Mouse (Mus musculus) frontal cortex, adult (tissue): Measurements from ENCODE around the gene Prkar1a.
"Not testable (repeated sequence)": the region's sequence is repeated elsewhere in the genome, so short reads cannot be mapped to it uniquely, and the experiment has no call there.

Source experiments
- ATAC-seq: cut with Nextera tagmentation; 2 replicates; pipeline ENCODE4 v1.9.2; 2017; ENCODE audit warnings: mild to moderate bottlenecking, moderate library complexity, mixed read lengths; ENCODE audit not compliant: low TSS enrichment

Prkar1a gene

DNA sequence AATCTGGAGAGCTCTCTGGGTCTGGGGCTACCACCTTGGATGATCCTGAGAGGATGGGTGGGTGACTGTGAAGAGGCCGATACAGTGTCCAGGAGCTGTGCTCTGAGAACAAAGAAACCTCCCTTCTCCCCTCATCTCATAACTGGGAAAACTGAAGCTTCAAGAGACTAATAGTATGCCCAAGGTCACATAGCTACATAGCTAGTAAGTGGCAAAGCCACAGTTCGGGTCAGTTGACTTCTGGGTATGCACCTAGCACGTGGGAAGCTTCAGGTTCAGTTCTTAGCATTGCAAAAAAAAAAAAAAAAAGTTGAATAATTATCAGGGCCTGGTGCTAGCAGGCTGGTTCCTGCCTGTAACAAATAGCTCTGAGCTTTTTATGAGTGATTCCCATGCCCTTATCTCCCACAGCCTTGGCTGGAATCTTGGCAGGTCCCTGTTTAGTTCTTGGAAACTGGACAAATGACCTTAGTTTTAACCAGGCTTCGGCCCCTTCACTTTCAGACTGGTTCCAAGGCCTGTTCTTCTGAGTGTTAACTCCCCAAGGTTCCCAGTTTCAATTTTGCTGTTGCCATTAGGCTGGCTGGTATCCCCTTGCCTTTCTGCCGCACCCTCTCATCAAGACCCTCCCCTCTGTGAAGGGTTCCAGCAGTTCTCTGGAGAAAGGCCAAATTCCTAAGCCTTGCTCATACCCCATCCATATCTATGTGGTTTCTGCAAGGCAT lies 7.5 kb upstream of the Prkar1a start:
- ATAC-seq: no peak

DNA sequence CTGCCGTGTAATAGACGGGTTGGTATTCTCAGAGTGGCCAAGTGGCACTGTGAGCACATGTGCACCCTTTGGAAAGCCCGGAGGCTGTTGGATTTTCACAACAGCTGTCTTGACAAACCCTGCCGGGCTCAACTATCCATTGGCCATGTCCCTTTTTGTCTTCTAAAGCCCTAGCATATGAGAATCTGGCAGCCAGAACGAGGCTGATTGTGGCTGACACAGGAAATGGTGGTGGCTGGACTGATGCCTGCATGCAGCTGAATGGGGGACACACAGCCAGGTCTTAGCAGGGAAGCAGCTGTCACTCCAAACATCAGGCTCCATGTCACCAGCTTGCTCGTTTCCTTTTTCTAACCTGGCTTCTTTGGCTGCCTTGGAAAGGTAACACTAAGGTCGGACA lies 695 bp upstream of the Prkar1a start:
- no peak for ATAC-seq

DNA sequence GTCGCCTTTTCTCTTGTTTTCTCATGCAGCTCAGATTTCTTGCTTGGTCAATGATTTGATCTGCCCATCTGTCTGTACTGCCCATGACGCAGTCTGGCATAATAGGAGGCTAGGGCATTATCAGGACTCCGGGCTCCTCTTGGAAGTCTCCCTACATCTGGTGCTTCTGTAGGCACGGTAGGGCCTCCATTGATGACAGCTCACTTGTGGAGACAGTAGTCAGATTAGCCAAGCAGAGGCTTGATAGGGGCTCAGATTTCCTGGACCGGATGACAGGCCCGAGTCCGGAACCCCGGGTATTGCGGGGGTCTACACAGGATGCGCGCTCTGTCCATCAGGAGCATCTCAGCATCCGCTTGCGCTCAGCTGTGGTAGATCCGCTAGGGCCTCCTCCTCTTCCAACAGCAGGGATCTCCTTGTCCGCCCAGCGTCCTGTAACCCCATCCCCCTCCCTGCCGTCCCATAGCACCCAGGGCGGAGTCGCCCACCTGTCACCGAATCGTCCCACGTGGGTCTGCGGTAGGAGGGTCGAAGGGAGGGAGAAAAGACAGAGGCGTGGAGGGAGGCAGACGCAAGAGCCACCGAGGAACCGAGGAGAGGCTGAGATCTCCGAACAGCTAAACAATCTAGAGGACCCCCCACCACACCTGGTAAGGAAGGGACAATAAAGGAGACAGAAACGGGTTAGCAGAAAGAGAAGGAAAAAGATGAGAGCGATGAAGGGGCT lies 933 bp downstream of the Prkar1a start:
- ATAC-seq: peak; percentile 75

DNA sequence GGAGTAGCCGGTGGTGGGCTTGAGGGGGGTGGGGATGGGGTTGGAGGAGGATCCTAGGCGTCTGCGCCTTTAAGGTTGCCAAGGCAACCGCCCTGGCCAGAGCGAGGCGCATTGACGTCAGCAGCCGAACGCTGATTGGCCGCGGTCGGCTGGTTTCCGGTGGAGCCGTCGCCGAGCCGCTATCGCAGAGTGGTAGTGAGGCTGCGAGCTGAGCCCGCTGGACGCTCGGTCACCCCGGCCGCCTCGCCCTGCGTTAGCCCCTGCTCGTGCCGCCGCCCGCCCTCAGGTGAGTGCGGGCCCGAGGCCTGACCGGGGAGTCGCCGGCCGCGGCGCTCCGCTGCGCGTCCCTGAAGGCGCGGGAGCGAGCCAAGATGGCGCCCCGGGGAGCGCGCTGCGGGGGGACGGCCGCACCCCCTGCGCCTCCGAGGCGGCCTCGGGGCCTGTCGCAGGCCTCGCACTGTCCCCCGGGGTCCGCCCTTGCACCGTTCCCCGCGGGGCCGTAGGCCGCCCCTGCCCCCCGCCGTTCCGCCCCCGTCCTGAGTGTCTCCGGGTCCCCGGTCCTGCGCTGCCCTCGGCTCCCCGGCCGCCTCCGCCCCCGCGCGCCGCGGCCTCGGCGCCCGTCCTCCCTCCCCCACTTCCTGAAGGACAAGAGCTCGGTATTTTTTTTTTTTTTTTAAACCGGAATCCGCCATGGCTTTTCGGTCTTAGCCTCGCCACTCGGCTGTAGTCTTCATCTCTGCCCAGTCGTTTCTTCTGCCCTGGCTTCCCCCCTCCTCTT lies 1.8 kb downstream of the Prkar1a start:
- ATAC-seq: peak; percentile 72

GRCm38 (mm10) chr11:109651566-109652024 lies 2.4 kb downstream of the Prkar1a start:
- no peak for ATAC-seq

DNA sequence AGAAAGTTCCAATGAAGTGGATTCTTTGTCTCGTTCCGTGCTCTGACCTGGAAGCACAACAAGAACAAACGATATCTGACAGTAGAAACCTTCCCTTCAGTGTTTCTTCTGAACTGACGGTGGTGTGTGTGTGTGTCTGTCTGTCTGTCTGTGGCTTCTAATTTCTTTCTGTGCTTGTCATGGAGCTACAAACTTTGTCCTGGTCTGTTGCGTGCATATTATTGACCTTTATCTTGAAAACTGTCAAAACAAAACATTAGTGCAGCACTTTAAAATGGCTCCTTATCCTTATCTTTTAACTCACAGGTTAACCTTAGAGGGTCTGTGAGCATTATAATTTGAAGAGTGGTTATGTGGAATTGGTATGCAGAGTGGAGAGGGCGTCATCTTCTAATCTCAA lies 3.3 kb downstream of the Prkar1a start:
- no peak for ATAC-seq

DNA sequence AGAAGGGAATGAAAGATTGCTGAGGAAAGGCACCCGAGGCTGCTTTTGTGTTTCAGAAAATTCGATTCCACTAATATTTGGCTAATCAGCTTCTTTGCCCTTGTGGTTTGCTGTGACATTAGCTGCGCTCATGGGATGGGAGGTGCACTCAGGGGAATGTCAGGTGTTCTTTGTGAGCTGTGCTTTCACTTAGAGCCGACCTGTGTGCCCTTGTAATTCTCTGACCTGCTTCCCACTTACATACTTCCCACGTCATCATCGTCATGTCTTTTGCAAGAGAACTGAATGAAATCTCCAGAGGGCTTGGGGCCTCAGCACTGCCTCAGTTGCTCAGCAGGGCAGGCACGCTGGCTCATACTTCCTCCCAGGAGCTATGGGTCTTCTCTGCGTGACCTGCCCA lies 4.0 kb downstream of the Prkar1a start:
- no peak for ATAC-seq

DNA sequence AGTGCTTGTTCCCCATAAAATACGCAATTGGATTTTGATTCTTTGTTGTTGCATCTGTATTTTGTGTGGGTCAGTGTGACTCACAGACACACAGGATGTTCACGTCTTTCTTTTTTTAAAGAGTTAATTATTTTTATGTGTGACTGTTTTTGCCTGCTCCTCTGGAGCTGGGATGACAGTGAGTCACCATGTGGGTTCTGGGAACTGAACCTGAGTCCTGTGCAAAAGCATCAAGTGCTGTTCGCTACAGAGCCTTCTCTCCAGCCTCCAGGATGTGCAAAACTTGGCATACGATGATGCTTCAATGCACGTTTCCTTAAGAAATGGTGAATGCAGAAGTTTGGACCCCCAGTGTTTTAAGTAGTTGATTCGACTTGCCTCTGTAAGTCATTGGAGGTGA lies 5.4 kb downstream of the Prkar1a start:
- ATAC-seq: no peak

DNA sequence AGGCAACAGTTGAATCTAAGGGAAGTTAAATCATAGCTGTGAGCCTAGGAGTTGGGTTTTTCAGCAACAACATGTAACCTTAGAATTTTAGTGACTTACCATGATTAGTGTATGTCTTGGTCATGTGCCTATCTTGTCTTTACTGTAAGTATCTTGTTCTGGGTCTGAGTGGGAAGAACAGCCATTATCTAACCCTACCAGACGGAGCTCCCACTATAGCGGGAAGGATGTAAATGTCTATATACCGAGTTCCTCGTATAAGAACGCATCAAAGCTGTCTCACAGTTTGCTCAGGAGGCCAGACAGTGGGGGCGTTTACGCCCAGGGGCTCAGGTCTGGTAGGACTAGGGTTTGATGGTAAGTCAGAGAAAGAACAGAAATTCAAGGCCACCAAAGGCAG lies 7.0 kb downstream of the Prkar1a start:
- no peak for ATAC-seq

GRCm38 (mm10) chr11:109660526-109660925 lies 11.3 kb downstream of the Prkar1a start:
- ATAC-seq: not testable (repeated sequence)

DNA sequence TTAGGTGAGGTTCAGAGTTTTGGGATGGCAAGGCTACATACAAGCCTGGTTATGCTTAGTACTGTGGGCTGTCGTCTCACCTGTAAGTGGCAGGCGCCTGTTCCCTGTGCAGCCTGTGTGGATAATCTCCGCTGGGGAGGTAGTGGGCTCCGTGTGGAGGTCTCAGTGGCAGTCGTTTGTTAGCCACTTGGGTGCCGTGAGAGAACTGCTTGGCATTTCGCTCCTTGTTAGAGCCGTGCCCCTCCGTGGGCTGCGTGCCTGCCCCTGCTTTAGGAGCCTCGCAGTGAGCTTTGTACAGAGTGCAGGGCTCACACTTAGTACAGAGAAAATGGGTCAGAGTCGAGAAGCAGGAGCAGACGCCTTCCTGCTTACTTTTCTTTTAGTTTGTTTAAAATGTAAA lies 15.1 kb downstream of the Prkar1a start:
- no peak for ATAC-seq

DNA sequence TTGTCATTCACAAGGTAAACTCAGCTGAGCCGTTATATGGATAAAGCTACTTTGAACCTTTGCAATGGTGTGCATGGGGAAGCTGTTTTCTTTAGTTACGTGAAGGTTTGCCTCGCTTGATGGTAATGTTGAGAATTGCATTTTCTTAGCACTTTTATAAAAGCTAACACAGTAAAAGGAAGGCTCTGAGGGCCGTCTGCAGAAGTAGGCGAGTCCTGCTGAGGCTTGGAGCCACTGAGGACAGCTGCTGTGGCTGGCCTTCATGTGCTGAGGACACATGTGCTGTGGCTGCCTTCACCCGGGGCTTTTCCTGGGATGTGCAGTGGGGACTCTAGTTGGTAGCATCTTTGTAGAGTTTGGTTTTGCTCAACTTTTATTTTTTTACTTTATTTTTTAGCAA lies 16.2 kb downstream of the Prkar1a start:
- 0 out of 2 replicates have a peak, but pooled peaks have one; percentile 24 for ATAC-seq

DNA sequence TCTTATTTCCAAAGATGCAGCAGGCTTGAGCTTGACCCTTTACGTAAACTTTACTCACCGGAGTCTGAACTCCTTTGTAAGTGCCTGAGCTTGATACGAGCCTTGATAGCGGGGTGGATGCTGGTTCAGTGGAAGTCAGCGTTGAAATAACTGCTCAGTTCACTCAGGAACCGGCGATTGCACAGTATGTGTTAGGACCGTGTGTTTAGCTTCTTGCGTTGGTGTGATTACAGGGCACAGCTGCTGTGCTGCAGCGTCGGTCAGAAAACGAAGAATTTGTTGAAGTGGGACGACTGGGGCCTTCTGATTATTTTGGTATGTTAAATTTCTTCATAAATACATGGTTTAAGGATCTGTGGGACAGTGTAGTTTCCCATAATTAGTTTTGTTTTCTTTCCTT lies 17.2 kb downstream of the Prkar1a start:
- ATAC-seq: no peak

DNA sequence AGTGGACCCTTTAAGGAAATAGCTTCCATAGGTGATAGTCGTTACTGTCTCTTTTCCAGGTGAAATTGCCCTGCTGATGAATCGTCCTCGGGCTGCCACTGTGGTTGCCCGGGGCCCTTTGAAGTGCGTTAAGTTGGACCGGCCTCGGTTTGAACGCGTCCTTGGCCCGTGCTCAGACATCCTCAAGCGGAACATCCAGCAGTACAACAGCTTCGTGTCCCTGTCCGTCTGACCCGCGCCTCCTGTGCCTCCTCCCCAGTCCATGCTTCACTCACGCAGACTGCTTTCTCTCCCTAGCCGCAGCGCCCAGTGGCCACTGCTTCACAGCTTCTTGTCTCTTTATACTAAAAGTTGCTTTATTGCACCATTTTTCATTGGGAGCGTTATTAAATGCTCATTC lies 18.2 kb downstream of the Prkar1a start:
- ATAC-seq: no peak

DNA sequence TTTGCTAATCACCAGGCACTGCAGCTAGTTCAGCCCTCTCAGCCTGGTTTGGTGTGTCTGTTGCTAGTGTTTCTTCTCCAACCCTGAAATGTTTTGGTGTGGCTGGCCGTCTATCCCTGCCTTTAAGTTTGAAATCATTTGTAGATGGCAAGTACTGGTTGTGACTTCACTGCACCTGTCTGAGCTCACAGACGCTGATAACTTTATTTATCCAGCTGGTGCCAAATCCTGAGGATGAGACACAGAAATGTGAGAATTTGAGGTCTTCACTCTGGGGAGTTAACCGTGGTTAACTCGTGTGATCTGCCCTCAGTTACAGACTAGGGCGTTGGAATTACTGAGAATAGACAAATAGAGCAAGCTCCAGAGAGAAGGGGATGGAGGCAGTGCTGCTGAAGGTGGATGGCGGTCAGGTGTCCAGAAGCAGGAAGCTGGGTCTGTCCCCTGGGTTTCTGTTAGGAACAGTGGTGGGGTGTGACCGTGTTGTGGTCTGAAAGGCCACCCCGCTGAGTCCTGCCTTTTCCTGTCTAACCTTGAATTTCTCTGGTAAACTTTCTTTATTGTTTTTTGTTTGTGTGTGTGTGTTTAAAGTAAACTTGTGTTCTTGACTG lies 19.0 kb downstream of the Prkar1a start:
- ATAC-seq: no peak

GRCm38 (mm10) chr11:109669149-109669708 lies 20.0 kb downstream of the Prkar1a start:
- ATAC-seq: no peak

- peak; percentile 75 for ATAC-seq
Observed at GRCm38 (mm10) chr11:109670026-109670916, 21.1 kb downstream of the Prkar1a start.

DNA sequence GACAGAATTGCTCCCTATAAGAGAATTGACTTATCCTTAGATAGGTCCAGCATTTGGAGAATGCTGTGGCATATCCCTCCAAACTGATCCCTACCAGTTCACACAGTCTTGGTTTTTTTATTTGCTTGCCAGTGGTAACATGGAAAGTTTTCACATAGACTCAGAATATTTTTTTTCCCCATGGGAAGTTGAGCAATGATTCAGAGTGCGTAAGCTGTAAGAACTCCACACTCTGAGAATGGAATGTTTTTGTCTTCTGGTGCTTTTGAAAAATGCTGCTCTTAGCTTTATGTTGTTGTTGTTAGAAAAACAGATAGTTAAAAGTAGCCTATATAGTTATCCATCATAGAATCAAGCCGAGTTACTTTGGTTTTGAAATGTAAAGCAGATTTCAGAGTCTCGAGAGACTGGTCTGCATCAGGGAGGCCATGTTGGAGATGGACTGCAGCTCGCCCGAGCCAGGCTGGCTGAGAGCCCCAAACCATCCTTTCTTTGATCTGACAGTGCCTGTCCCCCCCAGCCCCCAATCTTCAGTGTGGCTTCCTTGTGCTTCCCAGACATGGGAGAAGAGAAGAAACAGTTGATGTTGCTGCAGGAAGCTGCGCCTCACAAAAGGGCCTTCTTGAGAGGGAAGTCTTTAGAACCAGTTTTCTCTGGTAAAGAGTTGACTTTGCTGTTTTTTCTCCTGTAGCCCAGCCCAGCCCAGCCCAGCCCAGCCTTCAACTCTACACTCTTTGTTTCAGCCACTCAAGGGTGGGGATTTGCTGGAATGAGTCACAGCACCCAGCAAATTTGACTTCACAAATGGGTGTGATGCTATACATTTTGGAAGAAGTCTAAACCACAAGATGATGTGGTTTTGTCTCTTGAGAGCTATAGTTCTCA lies 22.2 kb downstream of the Prkar1a start:
- no peak for ATAC-seq

DNA sequence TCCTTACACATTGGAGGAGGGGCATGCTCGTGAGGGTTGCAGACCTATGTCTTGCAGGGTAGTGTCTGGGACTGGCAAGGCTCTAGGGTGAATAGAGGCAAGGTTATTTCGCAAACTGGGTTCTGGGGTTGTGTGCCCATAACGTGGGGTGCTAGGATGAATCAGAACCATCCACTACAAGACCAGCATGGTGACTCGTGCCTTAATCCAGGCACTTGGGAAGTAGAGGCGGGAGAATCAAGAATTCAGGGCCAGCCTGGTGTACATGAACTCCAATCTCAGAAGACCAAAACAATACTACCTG lies 22.8 kb downstream of the Prkar1a start:
- ATAC-seq: no peak

DNA sequence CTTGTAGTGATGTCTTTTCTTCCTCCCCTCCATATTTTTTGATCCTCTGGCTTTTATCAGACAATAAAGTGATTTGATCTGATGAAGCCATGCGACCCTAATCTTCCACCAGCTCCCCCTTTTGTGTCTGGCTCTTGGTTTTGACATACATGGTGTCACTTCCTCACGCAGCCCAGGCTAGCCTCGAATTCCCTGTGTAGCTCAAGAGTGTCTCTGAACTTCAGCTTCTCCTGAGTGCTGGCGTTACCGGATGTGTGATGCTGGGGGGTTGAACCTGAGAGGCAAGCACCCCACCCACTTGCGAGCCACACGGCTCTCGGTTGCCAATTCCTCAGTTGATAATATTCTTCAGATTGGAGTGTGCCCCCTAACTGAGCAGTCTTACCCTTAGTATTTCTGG lies 23.2 kb downstream of the Prkar1a start:
- ATAC-seq: no peak
